Mouse (Mus musculus) MEL (cell line): ENCODE data around the gene Dbn1. TPM values are rescaled to one million over a fixed set of nuclear protein-coding genes. Genes with fewer than 3 reads are reported as not detected.

Experiments
- DNase-seq: peaks from one replicate; pipeline ENCODE4 v3.0.0; 2011; ENCODE audit warnings: low read depth, low spot score
- H3K27ac ChIP-seq: 2 replicates; pipeline ENCODE4 v1.5.1; 2012; ENCODE audit warnings: low read depth, mild to moderate bottlenecking, control low read depth, low read length, moderate library complexity; ENCODE audit not compliant: control insufficient read depth
- H3K27me3 ChIP-seq, 2 experiments: fragments of 150-350 bp in 1 of 2; sonication (generic) in 1 of 2; 2 replicates each; pipeline ENCODE4 v1.6.1; 2012; ENCODE audit warnings: low read length in 2 of 2, mild to moderate bottlenecking in 2 of 2, improper control_type of control experiment in 1 of 2, moderate library complexity in 1 of 2; ENCODE audit not compliant: insufficient read depth in 2 of 2, control insufficient read depth in 1 of 2
- H3K36me3 ChIP-seq, 2 experiments: 2 replicates each; pipeline ENCODE4 v1.6.1; 2012 to 2014; ENCODE audit warnings: low read length in 2 of 2, improper control_type of control experiment in 1 of 2, inconsistent platforms in 1 of 2, mild to moderate bottlenecking in 1 of 2; ENCODE audit not compliant: insufficient read depth in 2 of 2, control insufficient read depth in 1 of 2
- H3K4me1 ChIP-seq, 2 experiments: fragments of 150-350 bp in 1 of 2; sonication (generic) in 1 of 2; 2 replicates each; pipeline ENCODE4 v1.6.1; 2012; ENCODE audit warnings: low read length in 2 of 2, improper control_type of control experiment in 1 of 2, mild to moderate bottlenecking in 1 of 2; ENCODE audit not compliant: insufficient read depth in 2 of 2, control insufficient read depth in 1 of 2
- H3K4me3 ChIP-seq, 2 experiments: fragments of 150-350 bp in 1 of 2; sonication (generic) in 1 of 2; 2 replicates each; pipeline ENCODE4 v1.5.1; 2012; ENCODE audit warnings: low read depth in 2 of 2, low read length in 2 of 2, mild to moderate bottlenecking in 2 of 2, moderate library complexity in 2 of 2, control low read depth in 1 of 2, improper control_type of control experiment in 1 of 2; ENCODE audit not compliant: control insufficient read depth in 1 of 2, insufficient read depth in 1 of 2
- H3K79me2 ChIP-seq: 2 replicates; pipeline ENCODE4 v1.6.1; 2012; ENCODE audit warnings: mild to moderate bottlenecking, low read length, moderate library complexity; ENCODE audit not compliant: control insufficient read depth, poor library complexity, insufficient read depth
- H3K9ac ChIP-seq: 2 replicates; pipeline ENCODE4 v1.6.1; 2012; ENCODE audit warnings: low read depth, mild to moderate bottlenecking, control low read depth, low read length, moderate library complexity; ENCODE audit not compliant: control insufficient read depth, poor library complexity, severe bottlenecking
- H3K9me3 ChIP-seq: fragments of 150-350 bp; sonication (generic); replicated peaks from 2 replicates; pipeline ENCODE4 v1.6.1; 2012; ENCODE audit warnings: mild to moderate bottlenecking, low read length, improper control_type of control experiment, moderate library complexity; ENCODE audit not compliant: insufficient read depth
- BHLHE40 ChIP-seq: IDR thresholded peaks from 2 replicates; pipeline ENCODE4 v1.6.1; 2012; ENCODE audit warnings: low read depth, mild to moderate bottlenecking, inconsistent platforms, low read length, improper control_type of control experiment, borderline replicate concordance
- CHD1 ChIP-seq: IDR thresholded peaks from 2 replicates; pipeline ENCODE4 v1.6.1; 2012; ENCODE audit warnings: low read depth, mild to moderate bottlenecking, inconsistent platforms, low read length, improper control_type of control experiment
- CHD2 ChIP-seq: IDR thresholded peaks from 2 replicates; pipeline ENCODE4 v1.6.1; 2011; ENCODE audit warnings: low read length, improper control_type of control experiment
- CTCF ChIP-seq, 3 experiments: IDR thresholded peaks in 2 of 3; conservative IDR thresholded peaks in 1 of 3; 2 replicates each; pipeline ENCODE4 v1.5.1; 2011 to 2012; ENCODE audit warnings: low read length in 3 of 3, low read depth in 2 of 3, mild to moderate bottlenecking in 2 of 3, improper control_type of control experiment in 1 of 3, inconsistent platforms in 1 of 3, mixed read lengths in 1 of 3, moderate library complexity in 1 of 3; ENCODE audit not compliant: control insufficient read depth in 1 of 3, insufficient read depth in 1 of 3, poor library complexity in 1 of 3, severe bottlenecking in 1 of 3
- E2F4 ChIP-seq: IDR thresholded peaks from 2 replicates; pipeline ENCODE4 v1.6.1; 2011; ENCODE audit warnings: low read depth, low read length, improper control_type of control experiment, borderline replicate concordance
- ELF1 ChIP-seq: IDR thresholded peaks from 2 replicates; pipeline ENCODE4 v1.6.1; 2014; ENCODE audit warnings: low read depth, mild to moderate bottlenecking, inconsistent platforms, low read length, improper control_type of control experiment, moderate library complexity
- EP300 ChIP-seq, 2 experiments: IDR thresholded peaks; 2 replicates each; pipeline ENCODE4 v1.6.1; 2011; ENCODE audit warnings: improper control_type of control experiment in 2 of 2, low read length in 2 of 2, low read depth in 1 of 2, mild to moderate bottlenecking in 1 of 2
- GATA1 ChIP-seq: IDR thresholded peaks from 2 replicates; pipeline ENCODE4 v1.6.1; 2011; ENCODE audit warnings: low read depth, low read length, improper control_type of control experiment
- HCFC1 ChIP-seq: IDR thresholded peaks from 2 replicates; pipeline ENCODE4 v1.6.1; 2012; ENCODE audit warnings: low read depth, mild to moderate bottlenecking, inconsistent platforms, low read length, improper control_type of control experiment, moderate library complexity
- KAT2A ChIP-seq: conservative IDR thresholded peaks from 2 replicates; pipeline ENCODE4 v1.6.1; 2012; ENCODE audit warnings: low read depth, low read length, improper control_type of control experiment, inconsistent platforms
- MAFK ChIP-seq: IDR thresholded peaks from 2 replicates; pipeline ENCODE4 v1.6.1; 2011; ENCODE audit warnings: low read depth, mild to moderate bottlenecking, low read length, improper control_type of control experiment, borderline replicate concordance
- MAX ChIP-seq: IDR thresholded peaks from 2 replicates; pipeline ENCODE4 v1.6.1; 2011; ENCODE audit warnings: low read length, improper control_type of control experiment
- MAZ ChIP-seq: IDR thresholded peaks from 2 replicates; pipeline ENCODE4 v1.6.1; 2012; ENCODE audit warnings: low read depth, mild to moderate bottlenecking, inconsistent platforms, low read length, improper control_type of control experiment
- MXI1 ChIP-seq: IDR thresholded peaks from 2 replicates; pipeline ENCODE4 v1.6.1; 2011; ENCODE audit warnings: mild to moderate bottlenecking, low read depth, low read length, improper control_type of control experiment
- MYB ChIP-seq: IDR thresholded peaks from 2 replicates; pipeline ENCODE4 v1.6.1; 2011; ENCODE audit warnings: mild to moderate bottlenecking, low read depth, low read length, improper control_type of control experiment
- MYC ChIP-seq: IDR thresholded peaks from 2 replicates; pipeline ENCODE4 v1.6.1; 2011; ENCODE audit warnings: low read depth, mild to moderate bottlenecking, low read length, improper control_type of control experiment, moderate library complexity
- NELFE ChIP-seq: IDR thresholded peaks from 2 replicates; pipeline ENCODE4 v1.6.1; 2011; ENCODE audit warnings: low read depth, low read length, improper control_type of control experiment
- NRF1 ChIP-seq: IDR thresholded peaks from 2 replicates; pipeline ENCODE4 v1.6.1; 2014; ENCODE audit warnings: low read depth, mild to moderate bottlenecking, inconsistent platforms, low read length, improper control_type of control experiment, moderate library complexity; ENCODE audit not compliant: poor library complexity, insufficient read depth, severe bottlenecking
- POLR2A ChIP-seq, 2 experiments: IDR thresholded peaks; 2 replicates each; pipeline ENCODE4 v1.6.1; 2011 to 2012; ENCODE audit warnings: low read length in 2 of 2, mild to moderate bottlenecking in 2 of 2, control low read depth in 1 of 2, improper control_type of control experiment in 1 of 2, low read depth in 1 of 2, moderate library complexity in 1 of 2; ENCODE audit not compliant: control insufficient read depth in 1 of 2, insufficient read depth in 1 of 2, poor library complexity in 1 of 2
- POLR2AphosphoS2 ChIP-seq: IDR thresholded peaks from 2 replicates; pipeline ENCODE4 v1.6.1; 2011; ENCODE audit warnings: low read length, improper control_type of control experiment
- POLR2AphosphoS5 ChIP-seq: IDR thresholded peaks from 2 replicates; pipeline ENCODE4 v1.6.1; 2012; ENCODE audit warnings: low read depth, borderline replicate concordance, mild to moderate bottlenecking, inconsistent platforms, low read length, moderate library complexity, mixed read lengths
- RAD21 ChIP-seq: IDR thresholded peaks from 2 replicates; pipeline ENCODE4 v1.6.1; 2011; ENCODE audit warnings: mild to moderate bottlenecking, low read depth, low read length, improper control_type of control experiment
- RCOR1 ChIP-seq: IDR thresholded peaks from 2 replicates; pipeline ENCODE4 v1.6.1; 2012; ENCODE audit warnings: low read depth, mild to moderate bottlenecking, inconsistent platforms, low read length, improper control_type of control experiment
- SIN3A ChIP-seq: IDR thresholded peaks from 2 replicates; pipeline ENCODE4 v1.6.1; 2012; ENCODE audit warnings: low read length, improper control_type of control experiment, inconsistent platforms
- SMC3 ChIP-seq: IDR thresholded peaks from 2 replicates; pipeline ENCODE4 v1.6.1; 2011; ENCODE audit warnings: low read depth, low read length, improper control_type of control experiment
- TBP ChIP-seq: IDR thresholded peaks from 2 replicates; pipeline ENCODE4 v1.8.0; 2011; ENCODE audit warnings: low read depth, low read length, improper control_type of control experiment
- UBTF ChIP-seq: IDR thresholded peaks from 2 replicates; pipeline ENCODE4 v1.6.1; 2012; ENCODE audit warnings: low read depth, mild to moderate bottlenecking, inconsistent platforms, low read length, improper control_type of control experiment, moderate library complexity, borderline replicate concordance; ENCODE audit not compliant: insufficient read depth
- USF1 ChIP-seq: IDR thresholded peaks from 2 replicates; pipeline ENCODE4 v1.6.1; 2014; ENCODE audit warnings: low read depth, mild to moderate bottlenecking, inconsistent platforms, low read length, improper control_type of control experiment, moderate library complexity
- ZC3H11A ChIP-seq: IDR thresholded peaks from 2 replicates; pipeline ENCODE4 v1.6.1; 2012; ENCODE audit warnings: low read depth, mild to moderate bottlenecking, inconsistent platforms, low read length, improper control_type of control experiment
- ZMIZ1 ChIP-seq: IDR thresholded peaks from 2 replicates; pipeline ENCODE4 v1.6.1; 2012; ENCODE audit warnings: low read depth, mild to moderate bottlenecking, inconsistent platforms, low read length, improper control_type of control experiment, moderate library complexity
- polyA plus RNA-seq, 2 experiments: library from polyadenylated mRNA; stranded (reverse) in 1 of 2; unstranded in 1 of 2; fragments of >175 nt in 1 of 2; fragments of >200 nt in 1 of 2; gene quantifications; 2 replicates each; pipeline versions ENCODE4 v1.2.1 to v1.2.4; 2012; ENCODE audit warnings: low replicate concordance in 2 of 2, low read depth in 1 of 2; ENCODE audit not compliant: insufficient read length in 2 of 2, insufficient read depth in 1 of 2, missing spikeins in 1 of 2
- total RNA-seq: library from RNA; depleted of rRNA; stranded (reverse); fragments of 300-350 nt; gene quantifications from 2 replicates; pipeline ENCODE4 v1.2.3, GENCODE M21; 2012

Gene Dbn1
- total and polyA plus RNA-seq, 3 experiments, result 0.04 to 0.53 TPM; not detected in 1

GRCm38 (mm10) chr13:55513111-55513748 is 25.3 kb upstream of the Dbn1 start, which contains the start of gene Pdlim7:
Gene Pdlim7 (minus strand): TSS chr13:55513676.
- Histone ChIP-seq H3K9ac (peak within 1 kb of the TSS; percentile 77), H3K4me3 (peak within 1 kb of the TSS; percentile 63 to 81)
- peak; percentile 59 for TF ChIP-seq RAD21
- TF ChIP-seq POLR2A (IDR thresholded peaks at IDR 0.05; ENCODE audit: control insufficient read depth in 1 of 2, insufficient read depth in 1 of 2, low read depth in 1 of 2, low read length in 2 of 2, poor library complexity in 1 of 2), result peak; percentile 87 to 95
- peak; percentile 92 for TF ChIP-seq TBP
- TF ChIP-seq KAT2A, result no peak
- TF ChIP-seq MAZ, result peak; percentile 65; the same call in 1 of the 2 replicates
- no peak for TF ChIP-seq MYB
- no peak for TF ChIP-seq MYC
- peak; percentile 18; the same call in 1 of the 2 replicates for TF ChIP-seq HCFC1
- peak; percentile 47; the same call in 1 of the 2 replicates for TF ChIP-seq SIN3A
- TF ChIP-seq RCOR1, result no peak
- TF ChIP-seq MAFK, result no peak
- no peak for TF ChIP-seq GATA1
- TF ChIP-seq USF1, result 0 out of 2 replicates have a peak, but pooled peaks have one; percentile 12
- no peak for TF ChIP-seq CHD1
- no peak for TF ChIP-seq CHD2
- 0 out of 2 replicates have a peak, but pooled peaks have one; percentile 16 for TF ChIP-seq MXI1
- no peak for TF ChIP-seq POLR2AphosphoS5
- TF ChIP-seq ZC3H11A, result 0 out of 2 replicates have a peak, but pooled peaks have one; percentile 32
- peak; percentile 25; the same call in 1 of the 2 replicates for TF ChIP-seq MAX
- TF ChIP-seq UBTF, result no peak
- TF ChIP-seq E2F4, result no peak
- peak; percentile 72; the same call in 1 of the 2 replicates for TF ChIP-seq POLR2AphosphoS2
- TF ChIP-seq ZMIZ1, result peak; percentile 95
- TF ChIP-seq CTCF (IDR thresholded peaks at IDR 0.05 in 2 of 3, conservative IDR thresholded peaks at IDR 0.05 in 1 of 3; ENCODE audit: control insufficient read depth in 1 of 3, insufficient read depth in 1 of 3, low read depth in 2 of 3, low read length in 3 of 3, poor library complexity in 1 of 3, severe bottlenecking in 1 of 3), result peak; percentile 83 to 85 (median 85)
- TF ChIP-seq NELFE, result peak; percentile 94
- peak; percentile 60 for TF ChIP-seq NRF1
- 0 out of 4 replicates have a peak, but pooled peaks of 1 of the 2 experiments have one; percentile 21 for TF ChIP-seq EP300 (IDR thresholded peaks at IDR 0.05; ENCODE audit: low read depth in 1 of 2, low read length in 2 of 2)
- peak; percentile 77 for TF ChIP-seq SMC3
- TF ChIP-seq ELF1, result no peak
- no peak for TF ChIP-seq BHLHE40
- TF ChIP-seq, all 39 proteins: peak for 17
- Histone ChIP-seq H3K4me1 (peaks cover 27 to 32% of the 10 kb centered on the region in 2 experiments), H3K27ac (peak within 1 kb of the TSS; percentile 78), H3K36me3 (peaks cover 0 to 27% of the 10 kb centered on the region in 2 experiments; a peak in 2 of 4 replicates), H3K27me3 (no peaks in the 10 kb centered on the region), H3K9me3 (no peaks in the 10 kb centered on the region), H3K79me2 (peaks cover 6% of the 10 kb centered on the region)
- DNase-seq, result peak; percentile 80
